26 mouse cellular contexts compared by ENCODE assay signal in genomic region chr1:134567511-134567910, GRCm38 (mm10). TPM values are rescaled to one million over a fixed set of nuclear protein-coding genes. Genes with fewer than 3 reads are reported as not detected.
"Had no signal": no experiment of that assay in that cellular context is flagged by ENCODE, and none has a peak within 500 bp of the region (broad histone marks: within the 10 kb centered on the region; RNA-seq: fewer than 3 reads in every experiment).

No protein-coding gene starts in this region.

- DNase-seq: lung, adult 18-20 months; lung, embryonic 14.5 days; lung, postnatal 10 days; lung, postnatal 4 days; midbrain, embryonic 14.5 days; right cerebral cortex, adult 18-20 months; right cerebral cortex, postnatal 25 days; right cerebral cortex, postnatal 4 days; spleen, adult 18-20 months; thymus, adult 18-20 months; thymus, postnatal 14 days; thymus, postnatal 36 days had no signal

- ATAC-seq: midbrain, embryonic 16.5 days had no signal

- H3K27ac ChIP-seq: midbrain, embryonic 10.5 days; midbrain, embryonic 12.5 days; neural tube, embryonic 12.5 days had no signal

- H3K9ac ChIP-seq: lung, embryonic 14.5 days; midbrain, embryonic 12.5 days; neural tube, embryonic 12.5 days had no signal

- H3K9me3 ChIP-seq: midbrain, embryonic 10.5 days; midbrain, embryonic 12.5 days; neural tube, embryonic 12.5 days had no signal

- H3K36me3 ChIP-seq: midbrain, embryonic 10.5 days; midbrain, embryonic 12.5 days; neural tube, embryonic 12.5 days had no signal

- H3K27me3 ChIP-seq: midbrain, embryonic 12.5 days; neural tube, embryonic 12.5 days had no signal

- H3K4me2 ChIP-seq: lung, embryonic 14.5 days; midbrain, embryonic 12.5 days; neural tube, embryonic 12.5 days had no signal

- H3K4me3 ChIP-seq: midbrain, embryonic 10.5 days; midbrain, embryonic 12.5 days; neural tube, embryonic 12.5 days had no signal

RNA-seq across cellular contexts. Expression of gene Mgat4e, which starts 18.0 kb away (rescaled TPM):
- total RNA-seq: megakaryocyte, adult 5-6 weeks; megakaryocyte-erythroid progenitor cell, adult 5-6 weeks; neutrophil, adult 5-6 weeks had no signal
- polyA plus RNA-seq: liver, embryonic 16.5 days; lung, embryonic 14.5 days; lung, embryonic 16.5 days; midbrain, embryonic 10.5 days; midbrain, embryonic 12.5 days; midbrain, embryonic 14.5 days; midbrain, embryonic 16.5 days; neural tube, embryonic 12.5 days; neural tube, embryonic 14.5 days; small intestine, adult 2 months; stomach, embryonic 14.5 days; stomach, embryonic 16.5 days; thymus, postnatal 0 days had no signal
